Mouse (Mus musculus): ENCODE results near the gene Myl9.

- no peak for TF ChIP-seq CTCF (IDR thresholded peaks at IDR 0.05; ENCODE audit: low read depth, low read length)
- no peak for TF ChIP-seq POLR2A (IDR thresholded peaks at IDR 0.05; ENCODE audit: insufficient read depth, low read length)
- TF ChIP-seq EP300 (IDR thresholded peaks at IDR 0.05; ENCODE audit: insufficient read depth, low read depth, low read length): no peak
Measured at GRCm38 (mm10) chr2:156741265-156741664, 34.0 kb upstream of the Myl9 start.
